Mouse (Mus musculus) G1E (cell line): ENCODE measurements around the gene Cds2. TPM values are rescaled to one million over a fixed set of nuclear protein-coding genes. Genes with fewer than 3 reads are reported as not detected.
"Not testable (repeated sequence)": the region's sequence is repeated elsewhere in the genome, so short reads cannot be mapped to it uniquely, and the experiment has no call there.

Source experiments
- ATAC-seq: 2 replicates; pipeline ENCODE4 v1.8.0; 2016; ENCODE audit warnings: mild to moderate bottlenecking; ENCODE audit not compliant: insufficient number of reproducible peaks, poor library complexity, low FRiP score, severe bottlenecking; ENCODE audit errors: extremely low read depth
- DNase-seq: peaks from one replicate; pipeline ENCODE4 v3.0.0; 2012; ENCODE audit warnings: low spot score
- H3K27me3 ChIP-seq: 2 replicates; pipeline ENCODE4 v1.6.1; 2012; ENCODE audit warnings: mild to moderate bottlenecking, low read length, inconsistent platforms; ENCODE audit not compliant: insufficient read depth
- H3K36me3 ChIP-seq: replicated peaks from 2 replicates; pipeline ENCODE3; 2012; ENCODE audit warnings: mild to moderate bottlenecking, inconsistent platforms
- H3K4me1 ChIP-seq: 2 replicates; pipeline ENCODE4 v1.6.1; 2012; ENCODE audit warnings: low read depth, low read length, inconsistent platforms, mixed read lengths; ENCODE audit not compliant: insufficient read depth
- H3K4me3 ChIP-seq: 2 replicates; pipeline ENCODE4 v1.5.1; 2012; ENCODE audit warnings: low read depth, mild to moderate bottlenecking, inconsistent platforms, low read length, moderate library complexity, mixed read lengths
- H3K9me3 ChIP-seq: replicated peaks from 2 replicates; pipeline ENCODE4 v1.6.1; 2012; ENCODE audit warnings: inconsistent platforms
- CTCF ChIP-seq: IDR thresholded peaks from 2 replicates; pipeline ENCODE4 v1.5.1; 2012; ENCODE audit warnings: low read depth, low read length, inconsistent platforms, mixed read lengths
- GATA1 ChIP-seq: IDR thresholded peaks from 2 replicates; pipeline ENCODE4 v1.6.1; 2012; ENCODE audit warnings: borderline replicate concordance, low read length, inconsistent platforms, mixed read lengths
- GATA2 ChIP-seq: IDR thresholded peaks from 2 replicates; pipeline ENCODE4 v1.6.1; 2012; ENCODE audit warnings: low read depth, low read length, inconsistent platforms, borderline replicate concordance
- POLR2AphosphoS5 ChIP-seq: IDR thresholded peaks from 2 replicates; pipeline ENCODE4 v1.6.1; 2012; ENCODE audit warnings: low read depth, low read length, inconsistent platforms; ENCODE audit not compliant: insufficient replicate concordance
- TAL1 ChIP-seq: conservative IDR thresholded peaks from 2 replicates; pipeline ENCODE4 v1.6.1; 2012; ENCODE audit warnings: low read depth, low read length, inconsistent platforms, mixed read lengths
- polyA plus RNA-seq: library from polyadenylated mRNA; stranded (reverse); fragments of >175 nt; gene quantifications from 2 replicates; pipeline ENCODE4 v1.2.3, GENCODE M21; 2012
- total RNA-seq, 2 experiments: library from RNA; stranded (forward) in 1 of 2; stranded (reverse) in 1 of 2; fragments of 200-1000 nt in 1 of 2; fragments of >200 nt in 1 of 2; fragmentation: Nextera tagmentation in 1 of 2; gene quantifications; 2 replicates each; pipeline ENCODE4 v1.2.3; 2014 to 2017

Cds2 gene
- total and polyA plus RNA-seq, 3 experiments, result 8.6 to 26.6 (median 17.6) TPM

DNA sequence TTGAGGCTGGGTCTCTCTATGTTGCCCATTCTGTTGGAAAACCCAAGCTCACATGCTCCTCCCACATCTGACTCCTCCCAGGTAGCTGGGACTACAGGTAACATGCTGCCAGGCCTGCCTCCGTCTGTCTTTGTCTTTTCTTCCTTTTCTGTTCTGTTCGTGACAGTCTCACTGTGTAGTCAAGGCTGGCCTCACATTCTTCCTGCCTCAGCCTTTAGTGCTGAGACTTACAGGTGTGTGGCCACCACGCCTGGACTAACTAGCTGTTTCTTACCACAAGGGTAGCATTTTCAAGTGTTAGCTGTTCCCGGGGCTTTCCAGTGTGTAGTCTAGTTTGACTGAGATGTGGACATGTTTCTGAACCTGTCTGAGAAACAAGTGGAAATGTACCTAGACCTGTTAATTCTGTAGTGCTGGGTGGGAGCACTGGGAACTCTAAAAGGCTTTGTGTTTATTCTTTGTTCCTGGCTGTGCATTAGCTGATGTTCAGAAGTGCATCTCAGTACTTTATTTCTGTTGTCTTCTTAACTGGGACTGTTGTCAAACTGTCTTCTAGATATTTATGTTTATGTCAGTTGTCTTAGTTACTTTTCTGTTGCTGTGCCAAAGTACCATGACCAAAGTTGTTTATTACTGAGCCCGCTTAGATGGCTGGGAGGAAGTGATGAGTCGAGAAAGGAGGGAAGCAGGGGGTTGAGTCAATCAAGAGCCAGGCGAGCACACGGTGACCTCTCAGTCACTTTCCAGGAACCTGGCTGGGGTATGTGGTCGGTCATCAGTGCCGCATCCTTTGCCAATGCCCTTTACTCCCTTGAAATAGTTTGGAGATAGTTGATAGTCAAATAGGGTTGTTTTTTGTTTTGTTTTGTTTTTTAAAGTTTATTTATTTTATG, 18.9 kb downstream of the Cds2 start:
- Histone ChIP-seq H3K4me3 (no peak overlapping the region), H3K36me3 (peaks cover 70% of the 10 kb centered on the region), H3K9me3 (0 out of 2 replicates have a peak, but pooled peaks cover 2% of the 10 kb centered on the region), H3K27me3 (no peaks in the 10 kb centered on the region), H3K4me1 (peaks cover 5% of the 10 kb centered on the region)
- DNase-seq (no peak), ATAC-seq (no peak)
- TF ChIP-seq TAL1 (no peak), POLR2AphosphoS5 (no peak), GATA1 (no peak), CTCF (no peak), GATA2 (no peak)

DNA sequence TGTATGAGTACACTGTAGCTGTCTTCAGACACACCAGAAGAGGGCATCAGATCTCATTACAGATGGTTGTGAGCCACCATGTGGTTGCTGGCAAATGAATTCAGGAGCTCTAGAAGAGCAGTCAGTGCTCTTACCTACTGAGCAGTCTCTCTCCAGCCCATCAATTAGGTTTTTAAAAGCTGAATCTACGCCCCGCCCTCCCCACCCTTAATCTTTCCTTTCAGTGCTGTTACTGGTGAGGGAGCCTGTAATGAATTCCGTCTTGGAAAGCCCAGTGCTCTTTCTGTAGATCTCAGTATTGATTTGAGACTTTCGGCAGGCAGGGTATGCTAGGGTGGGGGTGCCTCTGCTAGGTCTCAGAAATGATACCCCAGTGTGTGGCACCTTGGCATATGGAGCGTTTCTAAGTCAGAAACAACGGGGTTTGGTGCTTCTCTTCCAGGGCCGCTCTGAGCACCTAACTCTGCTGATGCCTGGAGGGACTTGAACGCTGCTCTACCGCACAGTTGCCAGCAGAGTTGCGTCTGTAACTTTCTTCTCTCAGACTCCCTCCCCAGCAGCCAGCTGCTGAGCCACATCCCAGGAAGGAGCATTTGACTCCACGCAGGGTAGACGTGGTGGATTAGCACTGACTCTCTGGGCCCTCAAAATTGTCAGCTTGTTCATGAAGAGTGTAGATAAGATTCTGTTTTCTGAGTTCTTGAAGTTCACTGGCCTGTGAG, 19.7 kb downstream of the Cds2 start:
- H3K4me3 ChIP-seq, result no peak overlapping the region
- no peak for DNase-seq
- H3K36me3 ChIP-seq, result peaks cover 66% of the 10 kb centered on the region
- H3K27me3 ChIP-seq, result no peaks in the 10 kb centered on the region
- H3K9me3 ChIP-seq, result 0 out of 2 replicates have a peak, but pooled peaks cover 2% of the 10 kb centered on the region
- TF ChIP-seq TAL1, result no peak
- no peak for TF ChIP-seq POLR2AphosphoS5
- TF ChIP-seq GATA1, result no peak
- TF ChIP-seq GATA2, result no peak
- ATAC-seq, result no peak
- H3K4me1 ChIP-seq, result peaks cover 5% of the 10 kb centered on the region

DNA sequence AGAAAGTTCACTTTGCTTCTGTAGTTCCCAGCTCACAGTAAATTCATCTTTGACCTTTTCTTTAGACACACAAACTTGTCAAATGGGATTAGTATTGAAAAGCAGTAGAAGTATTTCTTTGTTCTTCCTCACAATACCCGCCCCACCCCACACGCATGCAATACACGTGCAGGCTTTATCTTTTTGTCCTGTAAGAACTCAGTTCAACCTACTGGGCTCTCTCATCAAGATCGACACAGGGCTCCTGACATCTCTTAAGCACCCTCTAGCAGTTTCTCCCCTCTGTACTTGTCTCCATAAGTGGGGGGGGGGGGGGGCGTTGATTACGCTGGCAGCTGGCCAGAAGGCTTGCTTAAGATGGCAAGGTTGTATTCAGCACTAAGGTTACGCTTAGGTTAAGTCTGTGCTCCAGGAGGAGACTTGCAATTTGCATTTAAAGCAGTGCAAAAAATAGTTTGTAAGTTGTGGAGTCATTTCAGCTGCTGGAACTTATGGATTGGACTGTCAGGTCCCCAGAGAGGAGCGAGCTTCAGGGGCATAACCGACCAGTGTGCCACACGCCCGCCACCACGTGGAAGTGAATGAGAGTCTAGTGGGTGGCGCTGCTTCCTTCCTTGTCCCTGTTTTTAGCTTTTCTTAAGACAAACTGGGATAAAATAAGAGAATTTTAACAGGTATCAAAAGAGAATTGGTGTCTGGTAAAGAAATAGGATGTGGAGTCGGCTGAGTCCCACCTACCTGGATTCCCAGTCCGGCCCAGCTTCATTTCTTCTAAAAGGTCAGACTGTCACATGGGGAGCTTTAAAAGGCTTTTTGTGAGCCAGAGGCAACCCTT, 20.5 kb downstream of the Cds2 start:
- TF ChIP-seq CTCF (no peak), GATA1 (no peak), GATA2 (no peak), POLR2AphosphoS5 (no peak), TAL1 (no peak)
- H3K9me3 ChIP-seq, result 0 out of 2 replicates have a peak, but pooled peaks cover 2% of the 10 kb centered on the region
- no peak overlapping the region for H3K4me3 ChIP-seq
- peaks cover 62% of the 10 kb centered on the region for H3K36me3 ChIP-seq
- H3K27me3 ChIP-seq, result no peaks in the 10 kb centered on the region
- H3K4me1 ChIP-seq, result peaks cover 5% of the 10 kb centered on the region
- DNase-seq (no peak), ATAC-seq (no peak)

DNA sequence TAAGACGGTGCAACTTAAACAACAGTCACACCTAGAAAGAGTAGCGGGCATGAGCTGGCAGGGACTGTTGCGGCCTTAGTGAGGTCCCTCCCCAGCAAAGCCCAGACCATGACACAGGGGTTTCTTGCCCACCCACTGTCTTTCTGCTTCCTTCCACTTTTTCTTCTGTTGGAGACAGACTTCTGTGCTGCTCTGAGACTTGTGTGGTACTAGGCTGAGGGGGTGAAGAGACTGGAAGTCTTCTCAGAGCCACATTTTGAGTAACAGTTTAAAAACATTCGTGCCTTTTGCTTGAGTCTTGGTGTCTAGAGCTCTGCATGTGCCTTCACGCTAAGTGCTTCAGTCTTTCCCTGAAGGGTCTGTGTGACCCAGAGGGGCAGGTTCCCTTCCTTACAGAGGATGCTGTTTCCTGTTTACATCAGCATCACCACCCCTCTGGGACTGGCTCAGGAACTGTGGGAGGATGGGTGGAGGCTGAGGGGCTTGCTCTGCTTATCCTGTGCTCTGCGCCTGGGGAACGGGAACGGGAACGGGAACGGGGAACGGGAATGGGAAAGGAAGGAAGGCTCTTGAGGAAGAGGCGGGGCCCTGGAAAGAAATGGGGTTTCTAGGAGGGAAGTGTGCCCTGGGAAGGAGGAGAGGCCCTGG, 21.7 kb downstream of the Cds2 start:
- TF ChIP-seq POLR2AphosphoS5 (no peak), GATA2 (no peak), TAL1 (no peak), GATA1 (no peak), CTCF (no peak)
- Histone ChIP-seq H3K4me1 (peaks cover 7% of the 10 kb centered on the region), H3K36me3 (peaks cover 56% of the 10 kb centered on the region), H3K4me3 (no peak overlapping the region), H3K27me3 (no peaks in the 10 kb centered on the region), H3K9me3 (0 out of 2 replicates have a peak, but pooled peaks cover 2% of the 10 kb centered on the region)
- ATAC-seq, result no peak
- DNase-seq, result no peak

DNA sequence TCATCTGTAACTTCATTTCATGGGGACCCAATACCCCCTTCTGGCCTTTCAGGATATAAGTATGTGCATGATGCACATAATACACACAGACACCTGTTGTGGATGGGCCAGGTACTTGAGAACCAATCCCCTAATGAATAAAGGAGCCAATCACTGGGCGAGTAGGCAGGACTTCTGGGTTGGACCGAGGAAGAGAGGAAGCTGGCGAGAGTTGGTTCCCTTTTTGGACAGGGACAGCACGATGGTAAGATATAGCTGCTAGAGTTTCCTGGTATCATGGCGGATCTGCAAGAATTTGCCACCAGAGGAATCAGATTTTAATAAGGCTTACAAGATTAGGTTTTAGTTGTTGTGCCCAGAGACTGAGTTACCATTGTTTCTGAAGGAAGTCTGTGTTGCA, 22.8 kb downstream of the Cds2 start:
- not testable (repeated sequence) for H3K4me3 ChIP-seq, DNase-seq, H3K27me3 ChIP-seq, H3K9me3 ChIP-seq, ATAC-seq
- Histone ChIP-seq H3K36me3 (peaks cover 50% of the 10 kb centered on the region), H3K4me1 (peaks cover 13% of the 10 kb centered on the region)
